Comparison of ENCODE assay signal across 8 mouse cellular contexts in the genomic region with DNA sequence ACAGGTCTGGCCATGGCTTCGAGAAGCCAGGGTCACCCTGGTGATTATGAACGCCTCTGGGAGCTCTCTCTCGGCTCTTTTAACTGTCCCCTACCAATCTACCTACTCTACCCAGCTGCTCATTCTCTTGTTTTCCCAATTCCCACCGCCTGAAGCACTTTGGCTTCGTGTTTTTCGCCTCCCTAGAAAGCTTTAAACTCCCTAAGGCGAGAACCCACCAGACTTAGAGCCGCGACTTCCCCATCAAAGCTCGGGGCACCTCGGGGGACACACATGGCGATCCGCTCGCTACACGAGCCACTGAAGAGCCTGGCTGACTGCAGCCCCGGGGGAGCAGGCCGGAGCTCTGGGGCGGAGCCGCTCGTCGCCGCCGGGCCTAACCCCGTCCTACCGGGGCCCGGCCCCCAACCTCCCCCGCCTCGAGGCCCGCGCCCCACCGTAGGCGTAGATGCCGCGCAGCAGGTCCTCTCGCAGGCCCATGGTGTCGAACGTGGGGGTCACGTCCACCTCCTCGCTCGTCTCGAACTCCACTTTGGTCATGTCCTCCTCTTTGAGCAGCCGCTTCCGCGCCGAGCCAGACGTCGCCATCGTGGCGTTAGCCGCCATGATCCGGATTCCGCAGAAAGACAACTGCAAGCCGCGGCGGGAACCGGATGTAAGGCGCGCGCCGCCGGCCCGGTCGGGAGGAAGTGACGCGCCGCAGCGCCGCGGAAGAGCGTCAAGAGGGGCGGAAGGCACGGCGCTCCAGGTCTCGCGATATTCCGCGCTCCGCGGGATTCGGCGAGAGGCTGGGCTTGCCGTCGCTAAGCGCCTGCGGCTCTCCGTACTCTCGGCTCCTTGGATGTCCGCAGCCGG. TPM values are rescaled to one million over a fixed set of nuclear protein-coding genes. Genes with fewer than 3 reads are reported as not detected.
DNase-seq lines count a peak whose midpoint lies in the region; ATAC-seq lines count a peak whose summit lies in the region.

Gene Eif4a3 (minus strand): TSS at position 699 of the 855 bp plus-strand sequence.

- H3K27ac ChIP-seq in brown adipose tissue, adult 24 weeks (replicated peaks; ENCODE audit: low read depth, low read length): peak within 1 kb of the TSS; percentile 89
- peak within 1 kb of the TSS; percentile 85 for H3K27ac ChIP-seq in heart, embryonic 13.5 days (replicated peaks)
- peak within 1 kb of the TSS; percentile 86 for H3K27ac ChIP-seq in liver, embryonic 12.5 days
- peak within 1 kb of the TSS; percentile 89 for H3K27ac ChIP-seq in stomach, embryonic 15.5 days

- H3K4me3 ChIP-seq in brown adipose tissue, adult 24 weeks (ENCODE audit: insufficient read depth, low read depth, low read length): peak within 1 kb of the TSS; percentile 94
- H3K4me3 ChIP-seq in heart, embryonic 13.5 days: peak within 1 kb of the TSS; percentile 92
- peak within 1 kb of the TSS; percentile 98 for H3K4me3 ChIP-seq in liver, embryonic 12.5 days
- peak within 1 kb of the TSS; percentile 78 for H3K4me3 ChIP-seq in stomach, embryonic 15.5 days (replicated peaks)

- no peaks in the 10 kb centered on the region for H3K9me3 ChIP-seq in heart, embryonic 13.5 days
- no peaks in the 10 kb centered on the region for H3K9me3 ChIP-seq in liver, embryonic 12.5 days (replicated peaks)
- no peaks in the 10 kb centered on the region for H3K9me3 ChIP-seq in stomach, embryonic 15.5 days

- H3K9ac ChIP-seq in heart, embryonic 13.5 days: peak within 1 kb of the TSS; percentile 95
- H3K9ac ChIP-seq in liver, embryonic 12.5 days: peak within 1 kb of the TSS; percentile 97
- peak within 1 kb of the TSS; percentile 97 for H3K9ac ChIP-seq in stomach, embryonic 15.5 days

- peaks cover 37% of the 10 kb centered on the region for H3K36me3 ChIP-seq in heart, embryonic 13.5 days
- peaks cover 38% of the 10 kb centered on the region for H3K36me3 ChIP-seq in liver, embryonic 12.5 days
- peaks cover 25% of the 10 kb centered on the region for H3K36me3 ChIP-seq in stomach, embryonic 15.5 days

- peak within 1 kb of the TSS; percentile 90 for H3K4me2 ChIP-seq in heart, embryonic 13.5 days
- H3K4me2 ChIP-seq in liver, embryonic 12.5 days: peak within 1 kb of the TSS; percentile 90
- peak within 1 kb of the TSS; percentile 89 for H3K4me2 ChIP-seq in stomach, embryonic 15.5 days

- under 1% methylated on average over 89 of the region's 89 CpGs for WGBS in heart, embryonic 13.5 days
- WGBS in liver, embryonic 12.5 days (ENCODE audit: insufficient replicate concordance): under 1% methylated on average over 89 of the region's 89 CpGs
- under 1% methylated on average over 89 of the region's 89 CpGs for WGBS in stomach, embryonic 15.5 days

- DNase-seq in CD4-positive, CD25-positive, alpha-beta regulatory T cell, adult 2 months (ENCODE audit: low read depth, low spot score): peak; percentile 100
- peak; percentile 26 for DNase-seq in fat pad, adult 2 months (ENCODE audit: extremely low read depth, low read depth, low spot score)
- peak; percentile 99 for DNase-seq in kidney, postnatal 10 days
- peak; percentile 93 to 95 for DNase-seq in natural killer cell, adult 2 months (ENCODE audit: low spot score in 2 of 2)

- H3K27me3 ChIP-seq in heart, embryonic 13.5 days (replicated peaks): peaks cover 30% of the 10 kb centered on the region
- peaks cover 27% of the 10 kb centered on the region for H3K27me3 ChIP-seq in liver, embryonic 12.5 days (replicated peaks)
- no peaks in the 10 kb centered on the region for H3K27me3 ChIP-seq in stomach, embryonic 15.5 days (replicated peaks)

- H3K4me1 ChIP-seq in brown adipose tissue, adult 24 weeks (ENCODE audit: control insufficient read depth, insufficient read depth, insufficient read length, low read length): peaks cover 6% of the 10 kb centered on the region; the same call in 1 of the 2 replicates
- peaks cover 22% of the 10 kb centered on the region for H3K4me1 ChIP-seq in heart, embryonic 13.5 days
- H3K4me1 ChIP-seq in liver, embryonic 12.5 days: peaks cover 25% of the 10 kb centered on the region
- H3K4me1 ChIP-seq in stomach, embryonic 15.5 days: peaks cover 12% of the 10 kb centered on the region

- ATAC-seq in heart, embryonic 13.5 days (ENCODE audit: extremely low read depth, insufficient number of reproducible peaks, low FRiP score, low TSS enrichment): peak; percentile 84
- ATAC-seq in liver, embryonic 12.5 days: peak; percentile 93
- peak; percentile 94 for ATAC-seq in stomach, embryonic 15.5 days (ENCODE audit: insufficient read depth, low FRiP score, low read depth)

RNA-seq across cellular contexts. Expression of gene Eif4a3, which starts in this region (rescaled TPM):
- 54.8 and 76.2 TPM in 2 replicates for polyA plus RNA-seq in brown adipose tissue, adult 24 weeks (2012; ENCODE audit: insufficient read depth, insufficient read length, missing spikeins)
- 281 and 304 TPM in 2 replicates for polyA plus RNA-seq in heart, embryonic 13.5 days (2015; fragmentation: Nextera tagmentation; extraction: Ambion mirVana)
- 247 and 262 TPM in 2 replicates for polyA plus RNA-seq in liver, embryonic 12.5 days (2016; fragmentation: Nextera tagmentation; extraction: Ambion mirVana)
- polyA plus RNA-seq in stomach, embryonic 15.5 days (2015; fragmentation: Nextera tagmentation; extraction: Ambion mirVana): 299 and 315 TPM in 2 replicates

Comparison
In these comparisons a context has a peak if more than half of its experiments do, and no peak if none do; other contexts are left out.
1. Peak in every context shown above with its lines: DNase-seq, ATAC-seq, H3K4me3 ChIP-seq and H3K27ac ChIP-seq.
2. DNase-seq: peak in every context shown above with its lines; median percentile 100 in CD4-positive, CD25-positive, alpha-beta regulatory T cell, adult 2 months; 99 in kidney, postnatal 10 days; 94 in natural killer cell, adult 2 months; 26 in fat pad, adult 2 months.